Mouse (Mus musculus) B cell, adult (primary cell): ENCODE data around the gene Tep1. TPM values are rescaled to one million over a fixed set of nuclear protein-coding genes. Genes with fewer than 3 reads are reported as not detected.

Experiments used
- total RNA-seq: library from RNA; stranded (reverse); gene quantifications from 4 replicates; pipeline ENCODE4 v1.2.4, GENCODE M21; 2023; ENCODE audit not compliant: inconsistent age

The Tep1 gene
- 50.0 to 57.6 TPM (median 57.1 TPM) in 4 replicates for total RNA-seq

DNA sequence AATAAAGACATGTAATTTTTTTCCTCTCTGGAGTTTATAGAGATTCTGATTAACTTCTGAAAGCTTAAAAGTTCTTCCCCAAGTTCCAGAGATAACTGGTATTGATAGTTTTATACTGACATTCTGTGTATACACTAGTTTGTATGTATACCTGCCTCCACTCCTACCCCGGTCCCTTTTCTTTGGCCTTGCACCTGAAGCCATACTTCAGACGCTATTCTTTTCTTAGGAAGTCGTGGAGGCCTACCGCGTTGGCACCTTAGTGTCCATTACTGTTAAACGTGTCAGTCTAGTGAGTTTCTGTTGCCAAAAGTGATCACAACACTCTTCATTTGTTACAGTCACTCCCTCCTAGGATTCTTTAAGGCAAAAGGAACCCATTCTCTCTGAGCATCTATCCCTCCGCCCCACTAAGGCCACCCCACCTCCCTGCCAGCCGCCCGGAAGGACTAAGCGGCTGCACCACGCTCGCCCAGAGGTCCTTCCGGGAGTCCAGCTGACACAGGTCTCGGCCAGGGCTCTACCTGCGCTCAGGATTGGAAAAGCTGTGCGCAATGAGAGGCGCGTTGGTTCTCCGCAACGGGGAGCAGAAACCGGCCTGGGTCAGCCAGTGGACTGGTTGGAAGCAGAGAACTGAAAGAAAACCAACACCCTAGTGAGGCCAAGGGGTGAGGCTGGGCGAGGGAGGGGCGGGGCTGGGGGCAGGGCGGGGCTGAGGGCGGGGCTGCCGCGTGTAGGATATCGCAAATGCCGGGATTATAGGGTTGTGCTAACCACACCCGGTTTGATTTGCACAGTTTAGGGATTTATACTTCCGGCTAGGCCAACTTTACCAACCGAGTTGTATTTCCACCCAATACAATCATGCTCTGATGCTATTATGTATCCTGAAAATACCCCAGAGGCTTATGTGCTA, at the start of gene Tep1:
TSS of gene Tep1 (minus strand) at position 672 of the 916 bp plus-strand sequence.

DNA sequence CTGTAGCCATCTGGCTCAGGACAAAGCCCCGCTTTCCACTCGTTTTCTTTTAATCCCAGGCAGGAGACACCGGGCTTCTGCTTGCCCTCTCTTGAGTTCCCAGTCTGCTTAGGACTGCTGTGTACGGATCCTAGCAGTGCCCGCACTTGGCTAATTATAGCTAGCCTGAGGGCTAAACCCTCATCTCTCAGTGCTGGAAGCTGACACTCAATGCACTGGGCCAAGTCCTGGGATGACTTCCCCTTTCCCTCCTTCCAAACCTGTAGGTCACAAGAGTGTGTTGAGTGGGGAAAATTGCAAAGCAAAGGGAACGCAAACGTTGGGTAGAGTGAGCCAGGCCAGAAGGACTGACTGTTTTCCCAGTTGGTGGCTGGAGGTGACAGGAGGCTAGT, 27.0 kb upstream of the Tep1 start, which contains the start of gene Klhl33:
TSS of gene Klhl33 (minus strand) at position 134 of the 392 bp plus-strand sequence.

DNA sequence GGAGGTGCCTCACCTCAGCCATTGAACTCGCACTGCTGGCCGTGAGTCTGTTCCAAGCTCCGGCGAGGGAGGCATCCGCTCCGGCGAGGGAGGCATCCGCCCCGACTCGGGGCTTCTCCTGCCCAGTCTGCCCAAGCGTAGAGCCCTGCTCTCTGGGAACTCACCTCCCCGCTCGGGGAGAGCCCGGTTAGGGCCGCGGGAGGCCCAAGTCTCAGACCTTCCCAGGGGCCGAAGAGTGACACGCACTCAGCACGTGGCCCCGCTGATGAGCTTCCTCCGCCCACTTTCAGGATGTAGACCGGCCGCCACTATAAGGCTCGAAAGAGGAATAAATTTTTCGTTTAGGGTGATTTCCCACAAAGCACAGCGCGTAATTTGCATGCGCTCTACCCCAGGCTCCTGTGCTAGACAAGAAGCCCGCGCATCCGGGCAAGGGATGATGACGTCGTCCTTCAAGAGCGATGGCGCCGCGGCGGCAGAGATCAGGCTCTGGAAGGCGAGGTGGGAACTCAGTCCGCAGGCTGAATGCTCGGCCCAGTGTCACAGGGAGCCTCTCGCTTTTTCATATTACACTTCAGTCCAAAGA, 62.8 kb downstream of the Tep1 start, which contains the start of the genes Ccnb1ip1 and Parp2:
TSS of gene Ccnb1ip1 (minus strand) at position 246 of the 586 bp plus-strand sequence.
TSS of gene Parp2 (plus strand) at position 355 of the 586 bp plus-strand sequence.

DNA sequence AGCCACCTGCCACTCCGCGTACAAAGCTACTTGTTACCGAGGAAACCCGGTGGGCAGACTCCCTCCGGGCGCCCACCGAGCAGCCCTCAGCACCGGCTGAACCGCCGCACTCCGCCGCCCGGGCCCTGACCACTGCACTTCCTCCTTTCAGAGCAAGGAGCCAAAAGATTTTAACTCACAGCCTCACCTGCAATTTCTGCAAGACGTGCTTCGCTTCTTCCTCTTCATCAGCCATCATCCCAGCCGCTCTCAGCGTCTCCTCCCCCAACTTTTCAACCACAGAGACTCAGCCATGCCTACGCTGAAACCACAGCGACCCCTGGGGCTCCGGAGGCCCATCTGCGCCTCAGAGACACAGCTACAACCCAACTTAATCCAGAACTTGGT, 85.1 kb downstream of the Tep1 start, which contains the start of gene Ttc5:
TSS of gene Ttc5 (minus strand) at position 269 of the 387 bp plus-strand sequence.

Other genes starting within 250 kb of the Tep1 start
- gene Olfr745, start 231.2 kb downstream of the Tep1 start, total RNA-seq, result not detected in 4 replicates
- gene Olfr746, start 223.5 kb downstream of the Tep1 start, total RNA-seq, result not detected in 4 replicates
- not detected in 4 replicates for gene Olfr747, start 177.4 kb downstream of the Tep1 start, total RNA-seq
- gene Olfr748, start 163.2 kb downstream of the Tep1 start, total RNA-seq, result not detected in 4 replicates
- gene Olfr749, start 125.5 kb downstream of the Tep1 start, total RNA-seq, result not detected in 4 replicates
- 77.4 to 93.8 TPM (median 87.5 TPM) in 4 replicates for gene Ttc5, start 85.0 kb downstream of the Tep1 start, total RNA-seq
- gene Ccnb1ip1, start 62.8 kb downstream of the Tep1 start, total RNA-seq, result 1.3 to 2.2 TPM in 2 of 4 replicates, not detected in the others
- 51.3 to 61.6 TPM (median 56.8 TPM) in 4 replicates for gene Parp2, start 62.7 kb downstream of the Tep1 start, total RNA-seq
- not detected in 4 replicates for gene Klhl33, start 26.9 kb upstream of the Tep1 start, total RNA-seq
- 52.9 to 58.7 TPM (median 56.4 TPM) in 4 replicates for gene Osgep, start 54.3 kb upstream of the Tep1 start, total RNA-seq
- gene Apex1, start 54.4 kb upstream of the Tep1 start, total RNA-seq, result 45.2 to 63.2 TPM (median 45.7 TPM) in 4 replicates
- 224 to 227 TPM (median 225 TPM) in 4 replicates for gene Pip4p1, start 60.3 kb upstream of the Tep1 start, total RNA-seq
- 32.7 to 38.2 TPM (median 37.1 TPM) in 4 replicates for gene Pnp, start 60.5 kb upstream of the Tep1 start, total RNA-seq
- gene Gm49342, start 74.0 kb upstream of the Tep1 start, total RNA-seq, result 21.2 to 39.4 TPM (median 23.8 TPM) in 4 replicates
- 1.2 to 3.4 TPM (median 2.5 TPM) in 4 replicates for gene Pnp2, start 85.4 kb upstream of the Tep1 start, total RNA-seq
- gene Rnase10, start 137.2 kb upstream of the Tep1 start, total RNA-seq, result not detected in 4 replicates
- gene Rnase9, start 171.3 kb upstream of the Tep1 start, total RNA-seq, result not detected in 4 replicates
- gene Rnase11, start 179.6 kb upstream of the Tep1 start, total RNA-seq, result not detected in 4 replicates
- gene Rnase12, start 187.1 kb upstream of the Tep1 start, total RNA-seq, result 1.1 to 2.9 TPM (median 1.6 TPM) in 3 of 4 replicates, not detected in the other
- not detected in 4 replicates for gene Olfr750, start 203.9 kb upstream of the Tep1 start, total RNA-seq
- 0.32 to 1.5 TPM (median 0.81 TPM) in 4 replicates for gene Rnase4, start 220.5 kb upstream of the Tep1 start, total RNA-seq
- gene Ang, start 220.6 kb upstream of the Tep1 start, total RNA-seq, result not detected in 4 replicates
- gene Eddm3b, start 243.9 kb upstream of the Tep1 start, total RNA-seq, result not detected in 4 replicates